Mouse (Mus musculus) left cerebral cortex, postnatal 14 days (tissue): ENCODE data around the gene Mpped2. TPM values are rescaled to one million over a fixed set of nuclear protein-coding genes. Genes with fewer than 3 reads are reported as not detected.

Experiments
- DNase-seq, 2 experiments: peaks; one replicate each; pipeline ENCODE4 v3.0.0; 2021 to 2022; ENCODE audit warnings: low spot score in 2 of 2, mixed read lengths in 1 of 2
- intact Hi-C: fragments of 180-260 bp; cut with DNase I; formaldehyde crosslinking; loops from one replicate; pipeline ENCODE4 v1.15.1; 2025
- total RNA-seq, 2 experiments: library from RNA; stranded (reverse); gene quantifications; 2 replicates each; pipeline ENCODE4 v1.2.3; 2021

The Mpped2 gene
- total RNA-seq, 2 experiments from 2014 or later, result 44.3 to 44.5 TPM

DNA sequence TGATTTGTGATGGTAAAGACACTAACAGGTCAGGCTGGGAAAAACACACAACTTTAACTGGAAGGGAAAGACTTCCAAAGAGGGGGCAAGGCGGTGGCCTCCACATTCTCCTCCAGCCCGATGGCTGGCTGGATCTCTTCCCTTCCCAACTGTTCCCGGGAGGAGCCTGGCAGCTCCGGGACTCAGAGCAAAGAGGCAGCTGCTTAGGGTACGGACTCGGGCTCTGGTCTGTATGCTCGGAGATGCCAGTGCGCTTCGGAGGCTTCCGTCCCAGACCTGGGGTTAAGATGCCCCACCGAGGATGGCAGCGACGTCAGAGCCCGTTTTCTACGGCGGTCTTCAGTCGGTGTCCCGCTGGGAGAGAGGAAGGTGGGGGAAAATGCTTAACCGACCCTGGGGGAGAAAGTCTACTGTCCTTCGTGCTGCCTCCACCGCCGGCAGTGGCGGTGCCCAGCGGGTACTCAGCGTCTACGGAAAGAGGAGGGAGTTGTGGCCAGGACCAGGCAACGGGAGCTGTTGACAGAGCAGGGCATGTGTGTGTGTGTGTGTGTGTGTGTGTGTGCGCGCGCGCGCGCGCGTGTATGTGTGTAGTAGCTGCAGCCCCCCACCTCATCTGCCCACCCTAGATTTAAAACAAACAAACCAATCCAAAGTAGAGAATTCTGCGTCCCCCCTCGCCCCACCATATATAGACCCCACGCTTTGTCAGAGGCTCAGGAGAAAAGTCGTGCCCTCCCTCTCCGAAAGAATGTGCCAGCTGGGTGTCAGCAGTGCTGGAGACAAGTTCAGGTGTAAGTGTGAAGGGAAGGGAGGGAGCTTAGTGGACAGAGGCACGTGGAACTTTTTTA is 2.0 kb downstream of the Mpped2 start:
- peak in 1 of 2 experiments; percentile 52 for DNase-seq
- intact Hi-C loops, result loop anchor here (2.0 to 10.0 kb wide), 4 partner anchors 180 to 340 kb away; no protein-coding TSS in a partner anchor

DNA sequence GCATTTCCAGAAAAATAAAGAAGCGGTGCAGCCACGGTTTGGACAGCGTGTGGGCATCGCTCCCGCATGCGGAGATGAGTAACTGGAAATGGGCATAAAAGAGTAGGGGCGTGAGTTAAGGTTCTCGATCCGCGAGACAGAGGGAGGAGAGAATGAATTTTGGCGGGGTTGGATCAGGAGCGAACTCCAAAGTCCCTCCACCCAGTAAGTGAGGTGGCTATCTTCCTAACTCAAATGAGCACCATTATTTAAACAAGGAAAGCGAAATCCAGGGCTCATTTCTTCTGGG is 2.6 kb downstream of the Mpped2 start:
- intact Hi-C loops, result loop anchor here (2.0 to 10.0 kb wide), 4 partner anchors 181 to 341 kb away; no protein-coding TSS in a partner anchor
- DNase-seq, result peak in 1 of 2 experiments; percentile 14

DNA sequence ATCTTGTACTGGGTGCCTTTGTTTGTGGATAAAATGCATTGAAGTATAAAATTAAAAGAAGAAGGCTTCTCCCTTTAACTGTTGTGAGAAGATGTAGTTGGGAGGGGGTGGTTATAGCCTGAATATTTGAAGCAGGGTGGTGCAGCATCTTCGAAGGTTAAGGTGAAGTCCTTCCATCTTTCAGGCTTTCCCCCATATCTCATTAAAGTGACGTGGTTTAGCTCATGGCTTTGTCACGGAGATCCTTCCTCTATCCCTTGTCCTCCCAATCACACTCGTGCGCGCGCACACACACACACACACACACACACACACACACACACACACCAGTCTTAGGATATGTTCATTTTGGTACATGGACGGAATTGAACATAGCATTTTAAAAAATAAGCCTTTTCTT is 3.3 kb downstream of the Mpped2 start:
- intact Hi-C loops, result loop anchor here (5.0 to 10.0 kb wide), 3 partner anchors 181 to 342 kb away; no protein-coding TSS in a partner anchor
- no peak for DNase-seq

DNA sequence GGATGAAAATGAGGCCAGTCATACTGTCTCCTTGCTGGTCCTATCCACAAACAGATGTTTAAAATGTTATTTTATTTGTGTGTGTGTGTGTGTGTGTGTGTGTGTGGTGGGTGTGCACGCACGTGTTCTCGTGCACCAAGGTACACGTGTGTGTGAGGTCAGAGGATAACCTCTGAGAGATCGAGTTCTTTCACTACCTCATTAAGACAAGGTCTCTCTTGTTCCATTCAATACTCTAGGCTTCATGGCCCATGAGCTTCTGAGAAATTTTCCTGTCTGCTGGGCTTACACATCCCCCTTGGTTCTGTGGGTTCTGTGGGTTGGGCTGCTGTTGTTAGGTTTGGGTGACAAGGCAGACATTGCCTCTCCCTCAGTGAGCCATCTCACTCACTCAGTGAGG is 12.6 kb downstream of the Mpped2 start:
- intact Hi-C loops, result no loop called here
- DNase-seq, result no peak

DNA sequence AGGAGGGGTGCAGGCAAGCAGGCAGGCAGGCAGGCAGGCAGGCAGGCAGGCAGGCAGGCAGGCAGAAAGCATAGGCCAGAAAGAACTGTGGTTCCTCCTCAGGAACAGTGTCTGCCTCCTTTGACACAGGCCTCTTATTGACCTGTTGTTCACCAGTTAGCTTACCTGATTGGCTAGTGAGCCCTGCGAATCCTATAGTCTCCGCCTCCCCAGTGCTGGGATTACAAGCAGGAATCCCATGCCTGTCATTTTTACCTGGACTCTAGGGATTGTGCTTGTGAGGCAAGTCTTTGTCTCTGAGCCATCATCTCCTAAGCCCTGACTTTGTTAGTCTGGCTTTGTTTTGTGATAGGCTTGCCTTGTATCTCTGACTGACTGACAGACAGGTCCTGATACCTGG is 14.1 kb downstream of the Mpped2 start:
- intact Hi-C loops, result no loop called here
- DNase-seq, result no peak

DNA sequence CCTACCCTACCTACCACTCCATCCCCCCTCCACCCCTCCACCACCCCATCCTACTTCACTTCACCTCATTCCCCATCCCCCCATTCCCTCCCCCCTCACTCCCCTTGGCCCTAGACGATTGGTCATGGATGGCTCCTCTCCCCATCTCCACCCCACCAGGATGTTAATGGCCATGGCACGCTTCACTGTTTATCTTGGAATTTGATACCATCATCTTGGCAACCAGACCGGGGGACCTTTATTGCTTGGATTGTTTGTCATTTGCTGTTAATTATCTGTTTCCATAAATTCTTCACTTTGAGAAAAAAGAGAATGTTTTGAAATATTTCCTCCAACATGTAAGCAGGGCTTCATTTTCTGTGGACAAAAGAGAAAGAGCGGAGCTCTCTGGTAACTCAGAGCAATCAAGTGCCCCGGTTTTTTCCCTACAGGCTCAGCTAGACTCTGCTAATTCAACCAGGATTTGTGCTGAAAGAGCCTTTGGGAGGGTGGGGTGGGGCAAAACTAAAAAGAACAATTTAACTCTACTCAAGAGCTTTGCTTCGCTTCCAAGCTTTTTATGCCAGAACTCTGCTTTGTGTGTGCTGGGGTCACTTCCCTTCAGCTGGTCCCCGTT is 17.9 kb downstream of the Mpped2 start:
- no peak for DNase-seq
- intact Hi-C loops, result no loop called here

DNA sequence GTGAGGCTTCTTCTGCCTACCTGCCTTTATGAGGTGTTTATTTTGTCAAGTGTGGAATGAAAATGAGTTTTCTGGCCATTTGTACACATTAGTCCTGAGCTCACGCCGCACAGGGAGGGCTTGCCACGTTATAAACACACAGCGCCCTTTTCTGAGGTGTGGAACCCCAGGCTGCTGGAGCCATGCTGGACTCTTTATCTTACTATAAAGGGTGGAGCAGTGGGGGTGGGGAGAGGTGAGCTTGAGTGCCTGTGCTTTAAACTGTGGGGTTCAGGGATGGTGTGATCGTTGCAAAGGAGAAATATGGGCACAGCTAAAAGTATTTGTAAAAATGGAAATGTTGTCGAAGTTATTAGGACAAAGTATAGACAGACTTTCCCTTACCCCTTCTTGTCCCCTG is 18.4 kb downstream of the Mpped2 start:
- DNase-seq, result no peak
- intact Hi-C loops, result no loop called here

DNA sequence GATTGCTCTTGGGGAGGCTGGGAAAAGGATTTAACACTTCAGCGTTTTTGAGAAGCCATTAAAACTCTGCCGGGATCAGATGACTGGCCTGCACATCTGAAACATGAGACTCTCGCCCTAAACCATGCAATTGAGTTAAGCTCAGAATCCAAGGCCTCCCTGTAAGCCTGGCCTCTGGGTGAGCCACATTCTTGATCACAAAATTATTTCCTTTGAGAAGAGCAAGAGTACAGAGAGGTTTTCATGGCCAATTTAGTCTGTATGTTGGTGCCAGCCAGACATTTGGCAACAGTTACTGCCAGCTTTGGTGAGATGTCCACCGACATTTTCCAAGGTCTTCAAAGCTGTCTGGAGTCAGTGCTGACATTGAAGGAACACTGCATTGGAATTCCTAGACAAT is 20.1 kb downstream of the Mpped2 start:
- intact Hi-C loops, result no loop called here

DNA sequence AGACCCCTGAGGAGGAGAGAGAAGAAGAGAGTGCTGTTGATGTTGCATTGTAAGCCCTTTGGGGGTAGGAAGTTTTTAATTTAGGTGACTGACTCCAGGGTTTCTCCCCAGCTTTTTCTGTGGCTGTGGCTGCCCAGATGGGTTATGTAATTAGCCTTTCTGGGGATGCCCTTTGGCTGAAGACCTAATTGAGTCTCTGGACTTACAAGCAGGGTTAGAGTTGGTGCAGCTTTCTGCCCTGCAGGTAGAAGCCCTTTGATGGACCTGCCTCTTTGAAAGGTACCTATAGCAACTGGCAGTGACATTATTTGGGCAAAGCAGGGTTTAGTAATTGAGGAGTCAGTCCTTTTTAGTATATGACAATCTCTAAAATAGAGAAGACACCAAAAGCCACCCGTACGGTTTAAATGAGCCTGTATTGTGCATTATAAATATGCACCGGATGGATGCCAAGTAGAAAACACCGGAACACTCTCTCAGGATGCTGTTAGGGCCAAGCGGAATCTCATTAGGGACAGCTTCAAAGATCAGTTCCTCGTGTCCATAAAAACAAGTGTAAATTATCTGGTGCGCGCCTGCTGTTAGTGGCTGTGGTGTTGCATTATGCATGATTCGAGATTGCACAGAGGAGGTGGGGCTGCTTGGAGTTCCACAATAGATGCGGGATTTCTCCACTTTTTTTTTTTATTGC is 22.8 kb downstream of the Mpped2 start:
- DNase-seq, result peak in 1 of 2 experiments; percentile 34

More for the DNA sequence above, 20.1 kb downstream of the Mpped2 start:
- no peak for DNase-seq

DNA sequence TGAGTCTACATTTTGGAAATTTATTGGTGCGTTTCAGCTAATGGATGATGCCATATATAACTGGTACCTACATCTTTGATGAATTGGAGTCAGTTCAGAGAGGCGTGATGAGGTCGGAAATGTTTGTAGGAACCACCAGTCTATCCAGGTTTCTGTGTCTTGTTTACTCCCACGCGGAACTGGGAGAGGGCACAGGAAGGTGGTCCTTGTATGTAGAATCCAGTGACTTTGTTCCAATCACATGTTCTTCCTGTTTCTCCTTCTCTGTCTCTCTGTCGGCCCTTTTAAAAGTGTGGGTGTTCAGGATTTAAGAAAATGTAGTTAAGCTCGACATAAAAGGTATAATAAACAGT is 23.3 kb downstream of the Mpped2 start:
- intact Hi-C loops, result no loop called here
- DNase-seq, result no peak

More for the DNA sequence above, 22.8 kb downstream of the Mpped2 start:
- intact Hi-C loops, result no loop called here

DNA sequence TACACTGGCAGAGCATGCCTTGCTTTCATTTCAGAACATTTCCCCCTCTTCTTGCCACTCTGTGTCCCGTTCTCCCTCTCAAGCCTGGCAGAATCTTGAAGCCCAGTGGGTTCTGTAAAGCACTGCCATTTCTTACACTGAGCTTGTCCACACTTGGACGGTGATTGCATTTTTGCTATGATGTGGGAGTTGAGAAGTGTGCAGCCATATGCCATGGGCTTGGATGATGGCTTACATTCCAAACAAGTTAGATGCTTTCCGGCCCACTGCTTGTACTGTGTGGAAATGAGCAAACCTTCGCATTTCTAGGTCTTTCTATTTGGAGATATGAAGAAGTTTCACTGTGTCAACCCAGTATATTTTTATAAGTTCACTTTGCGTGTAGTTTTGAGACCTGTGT is 25.8 kb downstream of the Mpped2 start:
- intact Hi-C loops, result no loop called here
- DNase-seq, result peak; percentile 34 to 62

DNA sequence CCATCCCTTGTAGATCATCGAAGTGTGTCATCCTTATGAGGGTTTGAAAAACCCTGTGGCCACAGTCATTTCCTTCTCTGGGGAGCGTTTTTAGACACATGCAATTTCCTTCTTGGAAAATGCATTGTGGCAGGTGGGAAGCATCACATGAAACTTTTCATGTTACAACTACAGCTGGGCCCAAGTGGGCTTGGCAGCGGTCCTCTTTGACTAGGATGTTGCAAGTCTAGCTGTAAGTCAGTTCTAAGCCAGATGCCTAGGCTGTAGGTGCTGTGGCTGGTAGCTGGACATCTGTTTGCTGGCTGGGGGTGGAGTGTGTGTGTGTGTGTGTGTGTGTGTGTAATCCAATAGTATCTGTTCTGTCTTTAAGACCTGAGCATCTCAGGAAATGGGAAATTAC is 26.4 kb downstream of the Mpped2 start:
- peak in 1 of 2 experiments; percentile 53 for DNase-seq
- intact Hi-C loops, result no loop called here

DNA sequence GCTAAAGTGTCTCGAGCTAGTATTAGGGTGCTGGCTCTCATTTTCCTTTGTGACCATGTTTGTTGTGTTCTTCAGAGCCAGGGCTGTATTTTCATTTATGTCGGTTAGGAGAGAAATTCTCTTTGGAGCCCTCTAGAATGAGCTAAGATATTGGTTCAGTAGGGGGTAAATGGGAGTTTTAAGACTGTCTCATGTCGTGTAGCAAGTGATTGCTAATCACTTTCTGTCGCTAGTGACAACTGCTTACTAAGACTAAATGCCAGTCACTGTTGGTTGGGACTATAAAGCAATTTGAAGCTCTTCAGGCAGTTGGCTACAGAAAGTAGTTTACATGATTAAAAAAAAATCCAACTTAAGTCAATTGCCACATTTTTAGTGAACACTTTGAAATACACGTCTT is 27.6 kb downstream of the Mpped2 start:
- intact Hi-C loops, result no loop called here
- DNase-seq, result no peak

DNA sequence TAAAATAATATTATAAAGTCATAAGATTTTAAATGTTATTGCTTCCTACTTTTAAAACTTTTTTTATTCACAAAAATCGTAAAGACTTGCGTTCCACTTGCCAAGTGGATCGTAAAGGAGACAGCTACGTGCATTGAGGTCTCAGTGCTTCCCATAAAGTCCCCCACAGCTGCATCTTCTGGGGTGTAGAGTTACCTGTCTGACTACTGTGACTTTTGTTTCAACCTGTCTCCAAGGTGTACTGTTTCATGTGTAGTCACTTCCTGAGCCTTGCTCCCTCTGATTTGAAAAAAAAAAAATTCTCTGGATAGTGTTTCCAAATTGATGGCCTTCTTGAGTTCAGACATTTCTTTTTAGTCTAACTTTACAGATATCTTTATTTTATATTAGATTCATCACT is 29.0 kb downstream of the Mpped2 start:
- DNase-seq, result no peak
- intact Hi-C loops, result no loop called here

DNA sequence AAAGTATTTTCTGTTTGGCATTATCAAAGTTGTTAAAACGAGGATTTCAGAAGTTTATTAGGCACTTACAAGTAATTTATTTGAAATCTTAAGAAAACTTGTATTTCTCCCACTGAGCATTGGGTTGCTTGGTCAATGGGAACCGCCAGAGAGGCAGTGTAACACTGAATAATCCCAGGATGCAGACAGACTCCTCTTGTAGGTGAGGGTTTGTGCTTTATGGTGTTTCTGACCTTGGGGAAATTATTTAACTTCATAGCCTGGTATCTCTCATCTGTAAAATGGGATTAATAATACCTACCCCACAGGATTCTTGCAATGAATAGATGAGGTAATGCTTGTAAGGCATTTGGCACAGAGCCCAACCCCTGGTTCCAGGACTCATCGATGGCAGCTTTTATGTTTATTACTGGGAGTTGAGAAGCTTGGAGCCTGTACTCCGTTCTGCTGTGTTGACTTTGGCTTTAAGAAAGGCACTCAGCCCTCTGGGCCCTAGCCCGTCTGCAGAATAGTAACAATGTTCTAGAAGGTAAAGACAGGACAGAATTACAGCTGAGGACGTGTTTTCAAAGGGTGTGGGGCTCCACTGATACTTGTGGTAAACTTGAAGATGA is 37.0 kb downstream of the Mpped2 start:
- no peak for DNase-seq
- intact Hi-C loops, result no loop called here

DNA sequence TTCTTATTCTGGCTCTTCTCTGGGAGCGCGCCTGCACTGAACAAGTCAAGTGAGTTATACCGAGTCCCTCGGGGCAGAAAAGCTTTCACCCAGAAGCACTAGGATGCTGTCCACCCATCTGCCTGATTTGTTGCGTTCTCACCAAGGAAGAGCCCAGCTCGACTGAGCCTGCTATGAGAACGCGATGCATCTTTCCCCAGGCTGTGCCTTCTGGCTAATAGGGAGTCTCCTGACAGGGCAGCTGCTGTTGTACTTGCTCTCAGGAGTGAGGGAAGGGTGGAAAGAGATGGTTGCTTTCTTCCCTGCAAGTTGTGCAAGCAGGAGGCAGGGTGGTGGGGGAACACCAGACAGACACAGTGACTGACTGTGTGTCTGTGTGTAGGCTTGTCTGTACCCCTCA is 37.5 kb downstream of the Mpped2 start:
- DNase-seq, result no peak
- intact Hi-C loops, result no loop called here

DNA sequence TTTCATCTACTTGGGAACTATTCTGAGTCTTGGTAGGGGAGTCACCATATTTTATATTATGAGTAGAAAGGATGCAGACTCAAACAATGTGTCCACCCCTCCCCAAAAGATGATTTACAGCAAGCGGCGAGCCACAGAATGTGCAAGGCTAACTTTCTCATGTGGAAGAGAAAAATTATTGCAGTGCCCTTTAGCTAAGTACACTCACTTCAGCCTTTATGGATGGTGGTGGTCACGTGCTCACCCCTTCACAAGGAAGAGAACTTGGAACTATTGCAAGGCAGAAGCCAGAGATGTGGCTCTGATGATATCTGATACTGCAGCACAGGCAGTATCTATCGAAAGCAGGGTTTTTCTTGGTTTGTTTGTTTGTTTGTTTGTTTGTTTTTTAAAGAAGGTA is 38.4 kb downstream of the Mpped2 start:
- no peak for DNase-seq
- intact Hi-C loops, result no loop called here

DNA sequence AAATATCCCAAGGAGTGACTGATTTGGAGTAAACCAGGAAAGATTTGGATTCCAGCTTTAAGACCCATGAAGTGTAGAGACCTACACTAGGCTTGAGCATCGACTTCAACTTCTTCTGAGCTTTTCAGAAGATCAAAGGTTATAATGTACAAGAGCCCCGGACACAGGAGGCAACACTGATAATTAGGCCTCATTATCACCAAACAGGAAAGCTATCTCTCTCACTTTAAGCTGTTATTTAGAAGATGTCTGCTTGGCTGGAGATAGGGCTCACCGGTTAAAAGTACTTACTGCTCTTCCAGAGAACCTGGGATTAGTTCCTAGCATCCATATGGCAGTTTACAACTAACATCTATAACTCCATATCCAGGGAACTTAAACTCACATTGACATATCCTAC is 39.1 kb downstream of the Mpped2 start:
- no peak for DNase-seq
- intact Hi-C loops, result no loop called here

DNA sequence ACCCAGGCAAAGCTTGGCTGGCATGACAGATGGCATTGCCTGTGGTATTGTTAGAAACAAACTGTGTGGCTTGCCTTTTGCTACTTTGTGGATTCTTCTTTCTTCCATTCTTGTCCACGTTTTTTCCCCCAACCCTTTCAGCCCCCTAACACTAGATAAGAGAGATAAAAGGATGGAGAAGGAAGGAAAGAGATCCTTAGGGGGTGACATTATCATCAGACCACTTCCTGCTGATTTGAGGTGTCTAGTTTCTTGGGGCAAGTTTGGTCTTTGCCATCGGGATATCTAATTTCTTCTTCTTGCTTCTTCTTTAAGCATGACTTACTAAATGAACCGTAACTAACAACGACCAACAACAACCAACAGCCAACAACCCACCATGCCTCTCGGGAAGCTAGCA is 40.3 kb downstream of the Mpped2 start:
- no peak for DNase-seq
- intact Hi-C loops, result no loop called here

DNA sequence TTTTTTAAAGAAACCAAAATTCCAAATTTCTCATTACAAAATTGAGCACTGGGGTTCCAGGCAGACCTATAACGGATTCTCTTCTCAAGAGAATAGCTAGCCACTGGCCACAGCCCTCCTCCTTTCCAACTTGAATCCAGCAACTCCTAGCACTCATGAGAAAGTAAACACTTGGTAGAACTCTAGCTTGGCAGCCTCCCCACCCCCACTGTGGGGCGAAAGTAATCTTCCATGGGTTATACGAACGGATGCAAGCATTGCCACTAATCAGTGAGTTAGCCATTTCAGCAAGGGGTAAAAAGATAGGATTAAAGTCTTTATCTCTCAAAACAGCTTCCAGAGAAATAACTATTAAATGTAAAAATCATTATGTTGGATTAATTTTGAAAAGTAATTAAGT is 40.9 kb downstream of the Mpped2 start:
- DNase-seq, result no peak
- intact Hi-C loops, result no loop called here
